7 mouse cellular contexts compared by ENCODE assay signal in genomic region chr5:24077739-24078306, GRCm38 (mm10). TPM values are rescaled to one million over a fixed set of nuclear protein-coding genes. Genes with fewer than 3 reads are reported as not detected.
A peak's percentile ranks its signal among the peaks of the same experiment; 100 is the strongest.
DNase-seq lines count a peak whose midpoint lies in the region; ATAC-seq and TF ChIP-seq lines count a peak whose summit lies in the region.

No protein-coding gene starts in this region.

- H3K36me3 ChIP-seq in embryonic facial prominence, embryonic 15.5 days = no peaks in the 10 kb centered on the region
- H3K36me3 ChIP-seq in intestine, embryonic 14.5 days (ENCODE audit: control insufficient read depth, insufficient read depth, low read length) = no peaks in the 10 kb centered on the region
- H3K36me3 ChIP-seq in midbrain, postnatal 0 days (ENCODE audit: insufficient read depth, low read length) = no peaks in the 10 kb centered on the region

- H3K9ac ChIP-seq in embryonic facial prominence, embryonic 15.5 days = no peak overlapping the region
- H3K9ac ChIP-seq in intestine, embryonic 14.5 days (ENCODE audit: low read length) = no peak overlapping the region
- no peak overlapping the region; the same call in 1 of the 2 replicates for H3K9ac ChIP-seq in midbrain, postnatal 0 days (replicated peaks; ENCODE audit: low read length, poor library complexity, severe bottlenecking)

- H3K4me3 ChIP-seq in left cerebral cortex, adult 2 months = no peak overlapping the region; the same call in 1 of the 2 replicates
- H3K4me3 ChIP-seq in embryonic facial prominence, embryonic 15.5 days (replicated peaks) = peak overlapping the region; percentile 32
- 0 out of 2 replicates have a peak overlapping the region, but pooled peaks have one; percentile 4 for H3K4me3 ChIP-seq in intestine, embryonic 14.5 days (ENCODE audit: low read depth, low read length)
- H3K4me3 ChIP-seq in midbrain, postnatal 0 days (ENCODE audit: low read depth, low read length) = no peak overlapping the region

- H3K27ac ChIP-seq in left cerebral cortex, adult 2 months = peak overlapping the region; percentile 69; the same call in 1 of the 2 replicates
- no peak overlapping the region for H3K27ac ChIP-seq in embryonic facial prominence, embryonic 15.5 days (replicated peaks)
- no peak overlapping the region for H3K27ac ChIP-seq in intestine, embryonic 14.5 days (ENCODE audit: low read depth)
- no peak overlapping the region; the same call in 1 of the 2 replicates for H3K27ac ChIP-seq in midbrain, postnatal 0 days (ENCODE audit: low read depth, low read length)

- peak overlapping the region; percentile 46 for H3K4me2 ChIP-seq in embryonic facial prominence, embryonic 15.5 days (replicated peaks)
- peak overlapping the region; percentile 43 for H3K4me2 ChIP-seq in intestine, embryonic 14.5 days (ENCODE audit: low read length)
- peak overlapping the region; percentile 47; the same call in 1 of the 2 replicates for H3K4me2 ChIP-seq in midbrain, postnatal 0 days (ENCODE audit: low read depth, low read length, poor library complexity, severe bottlenecking)

- no peak for DNase-seq in left cerebral cortex, adult 2 months (ENCODE audit: extremely low spot score in 1 of 2, low spot score in 2 of 2)
- no peak for DNase-seq in left cerebral cortex, postnatal 14 days (ENCODE audit: low spot score in 2 of 2)
- peak; percentile 48 for DNase-seq in intestine, embryonic 14.5 days (ENCODE audit: low spot score)
- DNase-seq in midbrain, postnatal 0 days (ENCODE audit: low spot score) = no peak
- DNase-seq in thymus, postnatal 0 days (ENCODE audit: low spot score) = no peak
- DNase-seq in thymus, postnatal 36 days = no peak

- intact Hi-C loops in left cerebral cortex, adult 2 months (cut with DNase I) = loop anchor here (1.0 to 5.0 kb wide), 3 partner anchors 51 to 227 kb away; no protein-coding TSS in a partner anchor
- intact Hi-C loops in left cerebral cortex, postnatal 14 days (cut with DNase I) = loop anchor here (5.0 kb wide), 2 partner anchors 191 to 226 kb away; no protein-coding TSS in a partner anchor

- H3K4me1 ChIP-seq in embryonic facial prominence, embryonic 15.5 days = no peaks in the 10 kb centered on the region
- H3K4me1 ChIP-seq in intestine, embryonic 14.5 days (replicated peaks; ENCODE audit: control insufficient read depth, insufficient read depth, low read length) = 0 out of 2 replicates have a peak, but pooled peaks cover 4% of the 10 kb centered on the region
- H3K4me1 ChIP-seq in midbrain, postnatal 0 days (ENCODE audit: insufficient read depth, low read length) = peaks cover 4% of the 10 kb centered on the region; the same call in 1 of the 2 replicates

- no peak for ATAC-seq in embryonic facial prominence, embryonic 15.5 days (ENCODE audit: insufficient number of reproducible peaks, low FRiP score, low TSS enrichment, low read depth)
- ATAC-seq in intestine, embryonic 14.5 days (replicated peaks; ENCODE audit: low FRiP score, low TSS enrichment, low read depth) = no peak
- ATAC-seq in midbrain, postnatal 0 days (ENCODE audit: low FRiP score) = no peak

- 14% methylated on average over 7 of the region's 7 CpGs for WGBS in embryonic facial prominence, embryonic 15.5 days
- 10% methylated on average over 7 of the region's 7 CpGs for WGBS in intestine, embryonic 14.5 days
- WGBS in midbrain, postnatal 0 days = 13% methylated on average over 7 of the region's 7 CpGs

- TF ChIP-seq CTCF in left cerebral cortex, adult 2 months (IDR thresholded peaks at IDR 0.05) = no peak
- TF ChIP-seq CTCF in midbrain, postnatal 0 days (IDR thresholded peaks at IDR 0.05) = no peak

- H3K27me3 ChIP-seq in embryonic facial prominence, embryonic 15.5 days = no peaks in the 10 kb centered on the region
- no peaks in the 10 kb centered on the region for H3K27me3 ChIP-seq in intestine, embryonic 14.5 days (replicated peaks; ENCODE audit: control insufficient read depth, insufficient read depth, low read length)
- H3K27me3 ChIP-seq in midbrain, postnatal 0 days (ENCODE audit: insufficient read depth, low read length) = no peaks in the 10 kb centered on the region

- no peaks in the 10 kb centered on the region for H3K9me3 ChIP-seq in embryonic facial prominence, embryonic 15.5 days (replicated peaks)
- no peaks in the 10 kb centered on the region for H3K9me3 ChIP-seq in intestine, embryonic 14.5 days (ENCODE audit: control insufficient read depth, low read length)
- no peaks in the 10 kb centered on the region for H3K9me3 ChIP-seq in midbrain, postnatal 0 days (ENCODE audit: low read length)

RNA-seq across cellular contexts. Expression of gene Klhl7, which starts 22.6 kb away (rescaled TPM):
- 10 to 100 TPM; 88.2 TPM for total RNA-seq in left cerebral cortex, adult 2 months (2021)
- total RNA-seq in left cerebral cortex, postnatal 14 days (2021) = 100 to 1,000 TPM in 1 of 2 experiments, 10 to 100 TPM in 1; 96.8 to 102 TPM
- polyA plus RNA-seq in embryonic facial prominence, embryonic 15.5 days (2015; fragmentation: Nextera tagmentation; extraction: Ambion mirVana) = 53.5 and 56.5 TPM in 2 replicates
- polyA plus RNA-seq in intestine, embryonic 14.5 days (2014; fragmentation: Nextera tagmentation; extraction: Ambion mirVana) = 46.6 and 50.4 TPM in 2 replicates
- total RNA-seq in midbrain, postnatal 0 days (2014; rRNA removed) = 149 and 188 TPM in 2 replicates
- 114 and 123 TPM in 2 replicates for polyA plus RNA-seq in midbrain, postnatal 0 days (2015; fragmentation: Nextera tagmentation; extraction: Ambion mirVana)
- 19.2 and 19.7 TPM in 2 replicates for polyA plus RNA-seq in thymus, postnatal 0 days (2015; fragmentation: Nextera tagmentation; extraction: Ambion mirVana)

RNA-seq across cellular contexts. Expression of gene Fam126a, which starts 47.3 kb away (rescaled TPM):
- total RNA-seq in left cerebral cortex, adult 2 months (2021) = 10 to 100 TPM; 14.9 to 19.6 TPM
- 10 to 100 TPM; 22.9 to 24.1 TPM for total RNA-seq in left cerebral cortex, postnatal 14 days (2021)
- 25.4 and 28.6 TPM in 2 replicates for polyA plus RNA-seq in embryonic facial prominence, embryonic 15.5 days (2015; fragmentation: Nextera tagmentation; extraction: Ambion mirVana)
- polyA plus RNA-seq in intestine, embryonic 14.5 days (2014; fragmentation: Nextera tagmentation; extraction: Ambion mirVana) = 21.7 and 23.0 TPM in 2 replicates
- total RNA-seq in midbrain, postnatal 0 days (2014; rRNA removed) = 23.7 and 30.8 TPM in 2 replicates
- polyA plus RNA-seq in midbrain, postnatal 0 days (2015; fragmentation: Nextera tagmentation; extraction: Ambion mirVana) = 17.0 and 19.7 TPM in 2 replicates
- polyA plus RNA-seq in thymus, postnatal 0 days (2015; fragmentation: Nextera tagmentation; extraction: Ambion mirVana) = 8.0 and 8.1 TPM in 2 replicates

Comparison
In these comparisons a context has a peak if more than half of its experiments do, and no peak if none do; other contexts are left out.
1. H3K4me3 ChIP-seq: peak in embryonic facial prominence, embryonic 15.5 days (single experiment) and intestine, embryonic 14.5 days (single experiment); none in left cerebral cortex, adult 2 months (single experiment) and midbrain, postnatal 0 days (single experiment).
2. Peak in every context shown above with its lines, with median percentiles within 50 percentile points of each other: H3K4me2 ChIP-seq.